Mouse (Mus musculus) adipocyte (in vitro differentiated cells): ENCODE measurements at regions not wholly inside any gene's neighbourhood (a gene's known extent, or its start where the extent isn't known, plus 50 kb on each side); places are given as distances from the start of the nearest gene placed in this dataset.

Source experiments
- DNase-seq: peaks from one replicate; pipeline ENCODE4 v3.0.0-alpha.2; 2016; ENCODE audit warnings: low spot score

GRCm38 (mm10) chr8:35321270-35321865, 444.2 kb upstream of the Gm19410 start:
- no peak for DNase-seq

- no peak for DNase-seq
Measured at GRCm38 (mm10) chr8:35323180-35323975, 442.2 kb upstream of the Gm19410 start.
